Mouse (Mus musculus) CH12.LX (cell line): ENCODE data around the gene Tnnt1. TPM values are rescaled to one million over a fixed set of nuclear protein-coding genes. Genes with fewer than 3 reads are reported as not detected.

Experiments used
- DNase-seq: peaks from one replicate; pipeline ENCODE4 v3.0.0-alpha.2; 2013; ENCODE audit errors: extremely low read depth
- H3K27ac ChIP-seq: 2 replicates; pipeline ENCODE4 v1.5.1; 2012; ENCODE audit warnings: low read depth, mild to moderate bottlenecking, control low read depth, moderate library complexity; ENCODE audit not compliant: insufficient read depth
- H3K27me3 ChIP-seq: replicated peaks from 2 replicates; pipeline ENCODE3; 2012; ENCODE audit warnings: inconsistent platforms
- H3K36me3 ChIP-seq, 2 experiments: replicated peaks in 1 of 2; 2 replicates each; pipeline versions ENCODE3 to v1.6.1; 2012; ENCODE audit warnings: inconsistent platforms in 1 of 2, low read length in 1 of 2, mild to moderate bottlenecking in 1 of 2, mixed read lengths in 1 of 2, moderate library complexity in 1 of 2; ENCODE audit not compliant: control insufficient read depth in 1 of 2, insufficient read depth in 1 of 2
- H3K4me1 ChIP-seq, 2 experiments: 2 replicates each; pipeline ENCODE4 v1.6.1; 2012; ENCODE audit warnings: inconsistent platforms in 1 of 2, moderate library complexity in 1 of 2; ENCODE audit not compliant: insufficient read depth in 2 of 2, control insufficient read depth in 1 of 2
- H3K4me2 ChIP-seq: 2 replicates; pipeline ENCODE4 v1.6.1; 2012; ENCODE audit warnings: low read depth, mild to moderate bottlenecking, control low read depth; ENCODE audit not compliant: poor library complexity, insufficient read depth, severe bottlenecking
- H3K4me3 ChIP-seq, 3 experiments: fragments of 150-350 bp in 1 of 3; sonication (generic) in 1 of 3; replicated peaks in 1 of 3; 2 replicates each; pipeline versions ENCODE3 to v1.5.1; 2011 to 2012; ENCODE audit warnings: low read depth in 2 of 3, low read length in 2 of 3, mild to moderate bottlenecking in 2 of 3, moderate library complexity in 2 of 3, control low read depth in 1 of 3, improper control_type of control experiment in 1 of 3, inconsistent platforms in 1 of 3, mixed read lengths in 1 of 3; ENCODE audit not compliant: poor library complexity in 1 of 3
- H3K79me2 ChIP-seq: replicated peaks from 2 replicates; pipeline ENCODE4 v1.6.1; 2012; ENCODE audit warnings: mild to moderate bottlenecking, moderate library complexity; ENCODE audit not compliant: control insufficient read depth, poor library complexity, insufficient read depth, severe bottlenecking; ENCODE audit errors: extremely low read depth
- H3K9ac ChIP-seq: 2 replicates; pipeline ENCODE4 v1.6.1; 2012; ENCODE audit warnings: low read depth, mild to moderate bottlenecking, control low read depth, moderate library complexity; ENCODE audit not compliant: insufficient read depth
- H3K9me3 ChIP-seq: replicated peaks from 2 replicates; pipeline ENCODE3; 2012; ENCODE audit warnings: low read length, inconsistent platforms, mixed read lengths
- BHLHE40 ChIP-seq: IDR thresholded peaks from 2 replicates; pipeline ENCODE4 v1.6.1; 2011; ENCODE audit warnings: mild to moderate bottlenecking, low read depth, low read length, improper control_type of control experiment
- CHD2 ChIP-seq: IDR thresholded peaks from 2 replicates; pipeline ENCODE4 v1.6.1; 2011; ENCODE audit warnings: low read length, improper control_type of control experiment
- E2F4 ChIP-seq: IDR thresholded peaks from 2 replicates; pipeline ENCODE4 v1.6.1; 2011; ENCODE audit warnings: low read depth, low read length, improper control_type of control experiment; ENCODE audit not compliant: insufficient replicate concordance
- ELF1 ChIP-seq: IDR thresholded peaks from 2 replicates; pipeline ENCODE4 v1.6.1; 2014; ENCODE audit warnings: low read depth, mild to moderate bottlenecking, inconsistent platforms, low read length, improper control_type of control experiment
- EP300 ChIP-seq: IDR thresholded peaks from 2 replicates; pipeline ENCODE4 v1.6.1; 2011; ENCODE audit warnings: low read length, improper control_type of control experiment
- ETS1 ChIP-seq: conservative IDR thresholded peaks from 2 replicates; pipeline ENCODE4 v1.6.1; 2012; ENCODE audit warnings: low read depth, mild to moderate bottlenecking, inconsistent platforms, low read length, improper control_type of control experiment, moderate library complexity
- JUND ChIP-seq: conservative IDR thresholded peaks from 2 replicates; pipeline ENCODE4 v1.6.1; 2011; ENCODE audit warnings: low read depth, low read length, improper control_type of control experiment
- KAT2A ChIP-seq: IDR thresholded peaks from 2 replicates; pipeline ENCODE4 v1.6.1; 2012; ENCODE audit warnings: low read length, improper control_type of control experiment, inconsistent platforms; ENCODE audit not compliant: insufficient replicate concordance
- MAZ ChIP-seq: IDR thresholded peaks from 2 replicates; pipeline ENCODE4 v1.6.1; 2012; ENCODE audit warnings: low read depth, mild to moderate bottlenecking, inconsistent platforms, low read length, improper control_type of control experiment, moderate library complexity
- MEF2A ChIP-seq: IDR thresholded peaks from 2 replicates; pipeline ENCODE4 v1.6.1; 2014; ENCODE audit warnings: low read depth, mild to moderate bottlenecking, inconsistent platforms, low read length, improper control_type of control experiment, borderline replicate concordance
- MXI1 ChIP-seq: IDR thresholded peaks from 2 replicates; pipeline ENCODE4 v1.6.1; 2011; ENCODE audit warnings: mild to moderate bottlenecking, low read depth, low read length, improper control_type of control experiment
- MYC ChIP-seq: IDR thresholded peaks from 2 replicates; pipeline ENCODE4 v1.6.1; 2011; ENCODE audit warnings: low read depth, mild to moderate bottlenecking, improper control_type of control experiment, low read length
- NRF1 ChIP-seq: IDR thresholded peaks from 2 replicates; pipeline ENCODE4 v1.6.1; 2014; ENCODE audit warnings: low read depth, mild to moderate bottlenecking, inconsistent platforms, low read length, improper control_type of control experiment, moderate library complexity
- POLR2AphosphoS2 ChIP-seq: IDR thresholded peaks from 2 replicates; pipeline ENCODE4 v1.6.1; 2011; ENCODE audit warnings: low read depth, low read length, improper control_type of control experiment
- RCOR1 ChIP-seq: conservative IDR thresholded peaks from 2 replicates; pipeline ENCODE4 v1.6.1; 2012; ENCODE audit warnings: low read depth, mild to moderate bottlenecking, inconsistent platforms, low read length, improper control_type of control experiment
- SIN3A ChIP-seq: IDR thresholded peaks from 2 replicates; pipeline ENCODE4 v1.6.1; 2012; ENCODE audit warnings: low read length, improper control_type of control experiment, inconsistent platforms
- TBP ChIP-seq: conservative IDR thresholded peaks from 2 replicates; pipeline ENCODE4 v1.6.1; 2011; ENCODE audit warnings: low read depth, low read length, improper control_type of control experiment
- TCF12 ChIP-seq: IDR thresholded peaks from 2 replicates; pipeline ENCODE4 v1.6.1; 2014; ENCODE audit warnings: low read depth, mild to moderate bottlenecking, inconsistent platforms, low read length, improper control_type of control experiment
- ZNF384 ChIP-seq: IDR thresholded peaks from 2 replicates; pipeline ENCODE4 v1.6.1; 2012; ENCODE audit warnings: low read depth, low read length, improper control_type of control experiment, inconsistent platforms
- dilution Hi-C: fragments of 300-500 bp; cut with MboI; formaldehyde crosslinking; loops from 2 replicates; pipeline ENCODE4 v1.14.3; 2020; ENCODE audit warnings: low sequenced_read_pairs; ENCODE audit not compliant: extremely low pct_unique_long_range_greater_than_20kb, extremely low pct_ligation_motif_present
- in situ Hi-C: fragments of 300-500 bp; cut with MboI; formaldehyde crosslinking; loops from 3 replicates; pipeline ENCODE4 v1.14.3; 2019; ENCODE audit warnings: low sequenced_read_pairs, low pct_ligation_motif_present, low pct_unique_long_range_greater_than_20kb, mixed read lengths
- polyA plus RNA-seq: library from polyadenylated mRNA; unstranded; fragments of >175 nt; gene quantifications from 2 replicates; pipeline ENCODE4 v1.2.1, GENCODE M21; 2012; ENCODE audit warnings: low read depth; ENCODE audit not compliant: insufficient read length
- total RNA-seq, 2 experiments: library from RNA; depleted of rRNA; stranded (reverse); fragments of 300-350 nt in 1 of 2; fragments of >200 nt in 1 of 2; gene quantifications; 2 replicates each; pipeline ENCODE4 v1.2.3; 2012 to 2014

Gene Tnnt1
- total and polyA plus RNA-seq, 3 experiments, result 0.30 to 0.36 TPM; not detected in 1

DNA sequence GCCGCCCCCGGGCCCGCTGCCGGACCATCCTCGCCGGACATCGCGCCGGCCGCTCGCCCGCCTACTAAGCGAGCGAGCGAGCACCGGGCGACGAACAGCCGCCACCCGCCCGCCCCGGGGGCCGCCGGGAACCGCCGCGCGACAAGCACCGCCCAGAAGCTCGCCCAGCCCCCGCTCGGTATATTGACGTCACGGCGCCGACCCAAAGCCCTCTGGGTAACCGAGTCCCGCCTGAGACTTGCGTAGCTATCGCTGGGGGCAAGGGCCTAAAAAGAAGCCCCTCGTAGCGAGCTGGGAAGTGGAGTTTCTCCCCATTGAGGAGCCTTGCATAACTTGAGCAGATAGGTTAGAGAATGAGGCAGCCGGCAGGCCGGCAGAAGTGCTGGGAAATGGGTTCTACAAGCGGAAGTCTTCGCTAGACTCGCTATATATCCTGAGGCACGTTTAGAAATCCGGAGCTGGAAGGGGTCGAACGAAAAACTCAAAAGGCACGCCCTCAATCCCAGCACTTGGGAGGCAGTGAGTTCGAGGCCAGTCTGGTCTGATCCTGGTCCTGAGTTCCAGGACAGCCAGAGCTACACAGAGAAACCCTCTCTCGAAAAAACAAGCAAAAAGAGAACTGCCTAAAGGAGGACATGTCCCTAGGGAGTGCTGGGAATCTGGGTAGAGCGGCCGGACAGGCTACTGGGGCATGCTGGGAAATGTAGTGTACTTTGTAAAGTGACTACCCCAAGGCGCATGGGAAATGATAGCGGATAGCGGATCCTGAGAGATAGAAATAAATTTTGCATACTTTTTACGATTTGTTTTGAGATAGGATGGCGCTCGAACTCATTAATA is 14.4 kb downstream of the Tnnt1 start, which contains the start of gene Ppp1r12c (continued):
- TF ChIP-seq NRF1 (peak; percentile 37; the same call in 1 of the 2 replicates), MEF2A (0 out of 2 replicates have a peak, but pooled peaks have one; percentile 31), TCF12 (peak; percentile 57; the same call in 1 of the 2 replicates), E2F4 (no peak), ETS1 (no peak), KAT2A (peak; percentile 87; the same call in 1 of the 2 replicates), TBP (peak; percentile 69), MYC (peak; percentile 79; the same call in 1 of the 2 replicates), ELF1 (peak; percentile 70)

DNA sequence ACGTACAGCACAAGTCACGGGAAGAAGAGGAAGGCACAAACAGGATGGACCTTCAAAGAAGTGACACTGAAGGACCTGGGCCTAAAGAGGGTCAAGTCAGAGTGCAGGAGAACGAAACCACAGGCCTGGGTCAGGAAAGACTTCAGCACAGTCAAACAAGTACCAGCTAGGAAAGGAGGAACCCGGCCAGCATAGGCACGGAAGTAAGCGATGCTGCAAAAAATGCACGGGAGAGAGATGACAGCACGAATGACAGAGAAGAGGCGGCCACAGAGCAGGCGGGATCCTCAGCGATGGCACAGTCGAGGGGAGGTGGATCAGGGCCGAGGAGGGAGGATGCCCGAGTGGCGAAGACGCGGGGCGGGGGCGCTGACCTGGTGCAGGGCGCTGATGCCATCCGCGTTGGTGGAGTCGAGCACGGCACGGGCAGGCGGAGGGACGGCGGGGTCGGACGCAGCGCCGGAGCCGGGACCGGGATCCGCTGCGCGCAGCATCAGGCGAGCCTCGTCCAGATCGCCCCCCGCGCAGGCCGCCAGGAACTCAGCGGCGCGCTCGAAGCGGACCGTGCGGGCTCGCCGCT is 15.2 kb downstream of the Tnnt1 start:
- peak; percentile 47 for DNase-seq
- Histone ChIP-seq H3K27me3 (no peaks in the 10 kb centered on the region), H3K27ac (peak overlapping the region; percentile 52), H3K79me2 (peaks cover 51% of the 10 kb centered on the region), H3K4me2 (peak overlapping the region; percentile 98), H3K9me3 (no peaks in the 10 kb centered on the region), H3K9ac (peak overlapping the region; percentile 94), H3K4me3 (peak overlapping the region; percentile 74 to 99 (median 99)), H3K36me3 (peaks cover 14 to 39% of the 10 kb centered on the region in 2 experiments), H3K4me1 (peaks cover 40 to 74% of the 10 kb centered on the region in 2 experiments)
- no peak for TF ChIP-seq MEF2A
- no peak for TF ChIP-seq RCOR1
- TF ChIP-seq POLR2AphosphoS2, result no peak
- no peak for TF ChIP-seq ZNF384
- TF ChIP-seq TBP, result no peak
- peak; percentile 50 for TF ChIP-seq MXI1
- TF ChIP-seq EP300, result no peak
- no peak for TF ChIP-seq CHD2
- TF ChIP-seq MAZ, result no peak
- no peak for TF ChIP-seq JUND
- peak; percentile 43; the same call in 1 of the 2 replicates for TF ChIP-seq SIN3A
- no peak for TF ChIP-seq KAT2A
- TF ChIP-seq BHLHE40, result 0 out of 2 replicates have a peak, but pooled peaks have one; percentile 6
- no peak for TF ChIP-seq NRF1
- dilution Hi-C loops (no loop called here), in situ Hi-C loops (no loop called here)
